Mouse (Mus musculus): Measurements from ENCODE around the gene Gale.
"Not testable (repeated sequence)": the region's sequence is repeated elsewhere in the genome, so short reads cannot be mapped to it uniquely, and the experiment has no call there.

The Gale gene

DNA sequence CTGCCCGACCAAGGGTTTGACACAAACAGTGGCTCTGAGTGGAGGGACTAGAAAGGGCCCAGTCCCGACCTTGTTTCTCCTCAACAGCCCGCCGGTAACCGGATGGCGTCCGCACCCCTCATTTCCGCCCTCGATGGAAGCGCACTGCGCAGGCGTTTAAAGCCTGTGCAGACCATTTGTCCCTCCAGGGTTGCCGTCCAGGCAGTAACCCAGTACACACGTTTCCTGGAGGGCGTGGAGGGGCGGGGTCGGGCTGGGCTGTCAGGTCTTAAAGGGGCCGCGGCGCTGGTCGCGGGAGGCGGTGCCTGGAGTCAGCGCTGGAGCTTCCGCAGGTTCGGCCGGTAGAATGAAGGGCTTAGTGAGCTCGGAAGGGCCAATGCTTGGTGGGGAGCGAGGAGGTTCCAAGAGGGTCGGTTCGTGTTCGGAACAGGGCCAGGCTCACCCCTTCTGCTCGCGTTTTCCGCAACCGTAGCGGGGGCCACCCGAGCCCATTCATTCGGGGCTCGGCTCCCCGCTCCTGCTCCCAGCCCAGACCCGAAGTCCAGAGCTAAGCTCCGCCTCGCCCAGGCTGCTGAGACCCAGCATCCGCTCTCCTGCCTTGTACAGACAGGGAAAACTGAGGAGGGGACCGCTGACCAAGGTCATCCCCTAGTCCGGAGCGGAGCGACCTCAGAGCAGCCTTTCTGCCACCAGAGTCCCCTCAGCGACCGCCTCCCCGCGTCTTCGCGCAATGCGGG lies at the start of gene Gale:
Gene Gale, plus strand, starts transcription at position 271 of the 737 bp plus-strand sequence.
- DNase-seq (ENCODE audit: low read depth, low spot score): peak; percentile 99

DNA sequence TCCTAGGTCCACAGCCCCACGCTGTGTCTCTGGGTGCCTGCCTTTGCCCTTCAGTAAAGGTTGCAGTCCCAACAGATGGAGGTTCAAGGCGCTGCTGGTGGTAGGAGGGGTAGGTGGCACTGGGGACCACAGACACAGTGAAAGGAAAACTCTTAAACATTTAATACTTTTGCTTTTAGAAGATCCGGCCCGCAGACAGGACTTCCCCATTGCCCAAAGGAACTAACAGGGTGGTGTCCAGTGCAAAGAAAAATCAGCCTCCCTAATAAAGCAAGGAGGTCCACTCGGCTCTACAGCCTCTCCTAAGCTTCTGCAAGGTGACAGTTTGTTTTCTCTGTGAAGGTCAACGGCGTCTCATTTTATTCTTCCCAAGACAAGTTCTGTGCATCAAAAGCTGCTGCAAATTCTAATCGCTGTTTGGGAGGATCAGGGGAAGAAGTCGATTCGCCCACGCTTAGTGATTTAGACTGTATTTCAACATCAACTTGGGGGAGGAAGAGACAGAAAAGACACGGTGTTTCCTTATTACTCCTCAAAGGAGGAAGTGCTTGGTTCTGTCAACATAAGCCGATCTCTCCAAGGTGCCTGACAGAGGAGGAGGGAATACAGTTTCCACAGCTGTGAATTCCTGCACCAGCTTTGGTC lies 44.8 kb upstream of the Gale start:
- no peak for DNase-seq (ENCODE audit: low read depth, low spot score)

DNA sequence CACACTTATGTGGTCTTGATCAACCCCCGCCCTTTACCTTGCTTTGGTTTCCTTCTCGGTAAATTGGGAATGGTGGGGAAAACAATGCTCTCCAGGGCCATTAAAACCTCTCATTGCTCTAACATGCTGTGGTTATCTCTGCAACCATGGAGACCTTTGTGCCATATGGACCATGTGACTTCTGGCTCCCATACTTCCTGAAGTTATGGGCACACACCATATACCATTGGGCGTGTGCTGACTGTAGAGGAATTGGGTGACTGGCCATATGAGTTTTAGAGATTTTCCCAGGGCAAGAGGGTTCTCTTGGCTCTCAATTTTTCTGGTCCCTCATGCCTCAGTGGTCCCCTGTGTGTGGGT lies 44.3 kb upstream of the Gale start:
- no peak for DNase-seq (ENCODE audit: low read depth, low spot score)

DNA sequence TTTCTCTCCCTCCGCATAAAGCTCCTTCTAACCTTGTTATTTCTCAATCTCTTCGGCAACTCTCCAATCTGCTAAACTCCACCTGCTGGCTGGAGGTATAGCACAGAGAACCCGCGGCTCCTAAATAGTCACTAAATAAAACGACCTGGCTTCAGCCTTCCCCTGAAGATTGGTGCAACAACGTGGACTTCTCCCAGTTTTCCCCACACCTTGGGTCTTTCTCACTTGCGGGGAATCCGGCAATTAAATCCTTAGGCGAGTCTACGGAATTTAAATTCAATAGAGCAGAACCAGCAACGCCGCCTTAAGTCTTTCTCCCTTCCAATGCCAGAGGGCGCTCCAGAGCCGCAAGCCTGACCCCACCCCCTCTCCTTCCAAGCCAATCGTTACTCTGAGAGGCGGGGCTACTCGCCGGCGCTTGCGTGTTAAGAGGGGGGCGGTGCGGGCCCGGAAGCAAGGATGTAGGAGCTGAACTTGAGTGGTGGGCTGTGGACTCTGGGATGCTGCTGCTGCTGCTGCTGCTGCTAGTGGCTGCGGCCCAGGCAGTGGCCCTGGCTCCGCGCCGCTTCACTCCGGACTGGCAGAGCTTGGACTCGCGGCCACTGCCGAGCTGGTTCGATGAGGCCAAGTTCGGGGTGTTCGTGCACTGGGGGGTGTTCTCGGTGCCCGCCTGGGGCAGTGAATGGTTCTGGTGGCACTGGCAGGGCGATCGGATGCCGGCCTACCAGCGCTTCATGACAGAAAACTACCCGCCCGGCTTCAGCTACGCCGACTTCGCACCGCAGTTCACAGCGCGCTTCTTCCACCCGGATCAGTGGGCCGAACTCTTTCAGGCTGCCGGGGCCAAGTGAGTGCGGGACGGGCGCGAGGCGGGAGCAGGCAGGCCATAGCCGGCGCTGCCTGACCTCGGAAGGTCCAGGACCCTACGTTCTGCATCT lies 43.0 kb upstream of the Gale start, which contains the start of gene Fuca1:
Gene Fuca1, plus strand, starts transcription at position 432 of the 938 bp plus-strand sequence.
- DNase-seq (ENCODE audit: low read depth, low spot score): peak; percentile 96

DNA sequence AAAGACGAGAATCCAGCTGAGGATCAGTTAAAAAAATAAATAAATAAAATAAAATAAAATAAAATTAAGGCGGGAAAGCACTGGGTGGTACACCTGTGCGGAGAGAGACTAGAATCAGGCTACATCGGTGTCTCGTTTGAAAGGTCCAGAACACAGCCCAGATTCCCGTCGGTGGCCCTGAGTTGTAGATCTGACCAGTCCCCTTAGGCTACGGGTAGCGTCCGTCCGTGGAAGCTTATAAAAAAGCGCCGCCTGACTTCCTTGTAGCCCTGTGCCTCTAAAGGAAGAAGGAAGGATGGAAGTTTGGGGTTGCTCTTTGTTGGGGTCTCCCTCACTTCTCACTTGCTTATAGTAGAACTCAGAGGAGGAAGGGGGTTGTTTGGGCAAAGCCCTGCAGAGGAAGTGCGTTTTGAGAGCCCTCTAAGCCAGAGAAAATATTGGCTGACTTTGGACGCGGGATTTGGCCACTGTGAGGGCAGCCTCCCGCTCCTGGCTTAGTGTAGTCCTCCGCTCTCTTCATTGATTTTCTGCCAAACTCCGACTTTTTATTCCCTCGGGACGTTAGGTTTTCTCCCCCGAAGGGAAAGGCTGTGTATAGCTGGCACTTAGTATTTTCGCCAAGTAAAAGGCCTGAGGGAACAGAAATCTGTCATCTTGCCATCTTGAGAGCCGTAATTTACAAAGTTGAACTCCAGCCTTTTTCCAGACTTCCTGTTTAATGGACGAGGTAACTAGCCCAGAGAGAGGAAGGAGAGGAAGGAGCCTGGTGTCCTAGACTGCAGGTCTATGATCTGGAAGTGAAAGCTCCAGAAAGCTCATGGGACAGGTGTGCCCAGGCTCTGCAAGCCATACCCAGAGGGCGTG lies 42.0 kb upstream of the Gale start:
- no peak for DNase-seq (ENCODE audit: low read depth, low spot score)

DNA sequence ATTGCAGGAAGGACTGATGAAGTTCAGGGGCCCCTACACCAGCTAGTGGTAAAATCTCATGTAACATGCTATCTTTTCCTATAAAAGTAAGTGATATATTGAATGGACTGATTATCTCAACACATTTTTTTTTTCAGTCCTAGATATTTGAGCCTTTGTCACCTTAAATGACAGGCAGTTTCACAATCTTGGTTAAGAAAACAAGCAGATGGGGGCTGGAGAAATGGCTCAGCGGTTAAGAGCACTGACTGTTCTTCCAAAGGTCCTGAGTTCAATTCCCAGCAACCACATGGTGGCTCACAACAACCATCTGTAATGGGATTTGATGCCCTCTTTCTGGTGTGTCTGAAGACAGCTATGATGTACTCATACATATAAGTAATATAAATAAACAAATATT lies 41.3 kb upstream of the Gale start:
- no peak for DNase-seq (ENCODE audit: low read depth, low spot score)

DNA sequence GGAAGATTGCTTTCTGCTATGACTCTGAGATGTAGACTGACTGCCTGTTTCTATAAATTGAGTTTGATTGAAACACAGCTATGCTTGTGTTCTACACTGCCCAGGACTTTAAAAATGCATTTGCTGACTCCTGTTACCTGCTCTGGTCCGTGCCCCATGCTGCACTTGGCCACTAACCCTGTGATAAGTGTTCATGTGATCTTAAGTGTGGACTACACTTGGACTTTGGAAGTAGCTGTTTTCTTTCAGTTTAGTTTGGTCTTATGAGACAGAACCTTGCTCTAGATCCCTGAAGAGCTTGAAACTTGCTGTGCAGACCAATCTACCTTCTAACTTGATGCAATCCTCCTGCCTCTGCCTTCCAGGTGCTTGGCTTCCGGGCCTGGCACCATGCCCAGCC lies 39.1 kb upstream of the Gale start:
- no peak for DNase-seq (ENCODE audit: low read depth, low spot score)

DNA sequence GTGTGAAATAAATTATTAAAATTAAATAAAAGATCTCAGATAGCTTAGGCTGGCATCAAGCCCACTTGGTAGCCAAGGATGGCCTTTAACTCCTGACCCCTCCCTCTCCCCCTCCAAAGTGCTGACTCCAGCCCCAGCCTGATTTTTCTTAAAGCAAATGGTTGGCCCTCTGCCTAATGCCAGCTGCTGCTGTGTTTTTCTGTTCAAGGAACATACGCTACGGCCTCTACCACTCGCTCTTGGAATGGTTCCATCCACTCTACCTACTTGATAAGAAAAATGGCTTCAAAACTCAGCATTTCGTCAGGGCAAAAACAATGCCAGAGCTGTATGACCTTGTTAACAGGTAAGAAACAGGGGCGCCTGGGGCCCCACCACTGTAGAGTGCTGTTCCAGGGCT lies 38.2 kb upstream of the Gale start:
- no peak for DNase-seq (ENCODE audit: low read depth, low spot score)

DNA sequence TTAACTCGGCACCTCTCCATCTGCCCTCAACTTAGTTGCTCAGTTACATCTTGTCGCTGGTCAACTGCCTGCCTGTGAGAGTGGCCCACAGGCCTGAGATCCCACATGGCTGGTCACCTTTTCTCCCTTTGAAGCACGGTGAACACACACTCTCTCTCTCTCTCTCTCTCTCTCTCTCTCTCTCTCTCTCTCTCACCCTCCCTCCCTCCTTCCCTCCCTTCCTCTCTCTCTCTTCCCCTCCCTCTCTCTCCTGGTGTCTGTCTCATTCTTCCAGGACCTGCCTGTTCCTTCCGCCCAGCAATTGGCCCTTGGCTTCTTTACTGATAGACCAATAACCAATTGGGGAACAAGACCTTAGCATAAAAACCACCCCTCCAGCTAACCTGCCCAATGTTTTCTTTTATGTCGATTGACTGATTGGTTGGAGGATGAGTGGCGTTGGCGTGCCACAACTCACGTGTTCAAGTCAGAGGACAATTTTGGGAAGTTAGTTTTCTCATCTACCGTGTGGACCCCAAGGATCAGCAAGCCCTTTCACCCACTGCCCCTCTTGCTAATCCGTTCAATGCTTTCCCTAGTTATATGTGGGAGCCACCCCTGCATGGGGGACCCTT lies 37.2 kb upstream of the Gale start:
- no peak for DNase-seq (ENCODE audit: low read depth, low spot score)

DNA sequence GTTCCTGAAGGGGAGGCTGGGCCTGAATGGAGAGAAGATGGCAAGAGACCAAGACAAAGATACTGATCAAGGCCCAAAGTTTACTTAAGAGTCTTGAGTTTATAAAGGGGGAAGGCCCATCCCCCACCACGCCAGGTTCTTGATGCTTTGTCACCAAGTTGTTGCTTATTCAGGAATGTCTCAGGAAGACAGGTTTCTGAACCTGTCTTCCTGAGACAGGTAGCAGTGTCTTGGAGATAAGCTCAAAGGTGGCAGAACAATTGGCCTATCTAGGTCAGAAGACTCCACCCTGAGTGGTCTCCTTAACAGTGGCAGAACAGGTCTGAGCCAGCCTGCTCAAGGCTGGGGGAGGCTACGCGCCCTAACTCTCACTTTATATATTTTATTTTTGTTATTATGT lies 36.7 kb upstream of the Gale start:
- no peak for DNase-seq (ENCODE audit: low read depth, low spot score)

DNA sequence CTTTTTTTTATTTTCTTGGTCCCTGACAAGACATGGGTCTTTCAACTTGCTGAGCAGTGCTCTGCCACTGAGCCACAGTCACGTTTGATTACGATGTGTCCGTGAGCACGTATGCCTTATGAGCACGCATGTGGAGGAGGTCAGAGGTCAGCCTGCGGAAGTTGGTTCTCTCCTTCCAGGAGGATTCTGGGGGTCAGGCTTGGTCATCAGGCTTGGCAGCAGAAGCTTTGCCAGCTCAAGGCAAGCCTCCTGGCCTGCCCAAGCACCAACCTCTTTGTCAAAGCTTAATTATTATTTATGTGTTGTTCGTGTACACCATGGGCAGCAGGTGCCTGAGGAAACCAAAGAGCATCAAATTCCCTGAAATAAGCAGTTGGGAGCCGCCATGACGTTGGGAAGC lies 35.2 kb upstream of the Gale start:
- DNase-seq (ENCODE audit: low read depth, low spot score): no peak

DNA sequence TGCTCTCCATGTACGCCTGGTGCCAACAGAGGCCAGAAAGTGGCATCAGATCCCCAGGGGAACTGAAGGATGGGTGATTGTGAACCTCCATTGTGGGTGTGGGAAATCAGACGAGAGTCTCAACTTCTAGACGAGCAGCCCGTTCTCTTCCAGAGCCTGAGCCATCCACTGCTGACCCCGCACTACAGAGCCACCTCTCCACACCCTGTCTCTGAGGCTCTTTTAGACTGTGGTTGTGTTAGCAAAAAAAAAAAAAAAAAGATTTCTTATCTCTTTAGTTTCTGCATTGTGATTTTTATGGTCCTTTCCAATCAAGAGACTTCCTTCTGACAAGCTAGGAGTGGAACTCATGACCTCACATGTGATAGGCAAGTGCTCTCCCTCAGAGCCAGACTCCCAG lies 34.1 kb upstream of the Gale start:
- DNase-seq (ENCODE audit: low read depth, low spot score): no peak

DNA sequence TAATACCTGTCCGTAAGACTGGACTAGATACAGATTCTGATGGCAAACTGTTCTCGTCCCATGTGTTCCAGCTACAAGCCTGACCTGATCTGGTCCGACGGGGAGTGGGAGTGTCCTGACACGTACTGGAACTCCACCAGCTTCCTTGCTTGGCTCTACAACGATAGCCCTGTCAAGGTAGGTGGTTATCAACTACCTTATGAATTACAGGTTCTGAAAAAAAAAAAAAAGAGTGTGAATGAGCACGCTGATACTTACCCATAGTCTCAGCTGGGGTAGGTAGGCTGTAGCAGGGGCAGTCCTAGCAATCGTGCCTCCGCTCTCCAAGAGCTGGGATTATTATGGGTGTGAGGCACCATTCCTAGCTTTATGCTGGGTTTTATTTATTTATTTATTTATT lies 33.7 kb upstream of the Gale start:
- no peak for DNase-seq (ENCODE audit: low read depth, low spot score)

DNA sequence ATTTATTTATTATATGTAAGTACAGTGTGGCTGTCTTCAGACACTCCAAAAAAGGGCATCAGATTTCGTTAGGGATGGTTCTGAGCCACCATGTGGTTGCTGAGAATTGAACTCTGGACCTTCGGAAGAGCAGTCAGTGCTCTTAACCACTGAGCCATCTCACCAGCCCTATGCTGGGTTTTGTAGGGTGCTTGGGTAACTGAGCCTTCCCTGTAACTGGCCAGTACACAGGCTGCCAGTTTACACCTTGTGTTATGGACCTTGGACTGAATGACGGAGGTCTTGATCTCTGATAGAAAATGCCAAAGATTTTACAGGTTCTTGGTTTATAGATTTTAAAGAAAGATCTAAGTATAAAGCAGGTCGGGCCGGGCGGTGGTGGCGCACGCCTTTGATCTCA lies 33.3 kb upstream of the Gale start:
- no peak for DNase-seq (ENCODE audit: low read depth, low spot score)

DNA sequence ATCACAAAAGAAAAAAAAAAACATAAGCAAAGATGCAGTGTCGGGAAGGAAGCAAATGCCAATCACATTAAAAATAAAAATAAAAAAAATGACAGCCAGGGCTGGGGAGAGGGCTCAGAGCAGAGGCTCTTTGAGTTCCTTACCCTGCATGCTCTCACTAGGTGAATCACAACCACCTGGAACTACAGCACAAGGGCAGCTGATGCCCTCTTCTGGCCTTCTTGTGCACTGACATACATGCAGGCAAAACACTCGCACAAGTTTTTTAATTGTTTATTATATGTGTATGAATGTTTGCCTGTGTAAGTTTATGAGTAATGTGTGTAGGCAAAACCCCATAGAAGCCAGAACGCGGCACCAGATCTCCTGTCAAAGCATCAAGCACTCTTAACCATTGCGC lies 31.7 kb upstream of the Gale start:
- DNase-seq (ENCODE audit: low read depth, low spot score): peak; percentile 63

DNA sequence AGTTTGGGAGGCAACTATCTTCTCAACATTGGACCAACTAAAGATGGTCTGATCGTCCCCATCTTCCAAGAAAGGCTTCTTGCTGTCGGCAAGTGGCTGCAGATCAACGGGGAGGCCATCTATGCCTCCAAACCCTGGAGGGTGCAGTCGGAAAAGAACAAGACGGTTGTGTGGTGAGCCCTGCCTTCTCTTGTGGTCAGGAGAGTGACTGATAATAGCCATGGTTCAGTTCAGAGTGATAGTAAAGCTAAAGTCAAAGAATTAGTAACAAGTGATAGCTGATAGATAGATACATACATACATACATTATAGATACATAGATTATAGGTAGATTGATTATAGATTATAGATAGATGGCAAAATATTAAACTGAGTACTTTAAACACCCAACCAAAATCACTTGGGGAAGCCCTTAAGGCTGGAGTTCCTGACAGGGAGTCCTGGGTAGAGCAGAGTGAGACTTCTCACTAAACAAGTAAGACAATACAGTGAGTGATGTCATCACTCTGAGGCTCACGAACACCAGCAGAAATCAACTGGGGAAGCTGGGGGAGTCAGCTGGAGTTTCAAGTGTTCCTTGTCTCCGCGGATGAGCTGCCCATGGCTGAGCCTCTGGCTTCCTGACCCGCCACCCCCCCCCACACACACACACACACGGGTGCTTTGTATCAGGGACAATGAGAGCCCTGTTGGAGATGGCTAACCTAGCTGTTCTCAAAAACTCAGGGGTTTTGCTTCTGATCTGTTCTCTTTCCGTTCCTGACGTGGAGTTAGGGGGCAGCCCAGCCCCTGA lies 28.6 kb upstream of the Gale start:
- no peak for DNase-seq (ENCODE audit: low read depth, low spot score)

DNA sequence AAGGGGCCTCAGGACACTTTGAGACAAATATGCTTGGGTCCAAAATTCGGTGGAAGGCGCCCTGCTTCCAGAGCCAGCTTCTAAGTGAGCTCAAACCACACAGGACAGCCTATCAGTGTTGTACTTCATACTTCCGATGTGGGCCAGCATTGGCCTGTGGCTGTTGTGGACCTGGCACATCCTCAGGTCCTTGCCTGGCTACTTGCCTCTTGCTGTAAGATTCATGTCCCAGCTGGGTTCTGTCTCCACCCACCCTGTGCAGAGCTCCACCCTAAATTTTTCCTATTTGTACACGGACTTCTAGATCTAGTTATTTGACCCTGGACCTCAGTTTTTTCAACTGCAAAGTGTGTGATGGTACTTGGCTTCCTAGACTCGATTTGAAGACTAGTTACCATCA lies 28.0 kb upstream of the Gale start:
- no peak for DNase-seq (ENCODE audit: low read depth, low spot score)

DNA sequence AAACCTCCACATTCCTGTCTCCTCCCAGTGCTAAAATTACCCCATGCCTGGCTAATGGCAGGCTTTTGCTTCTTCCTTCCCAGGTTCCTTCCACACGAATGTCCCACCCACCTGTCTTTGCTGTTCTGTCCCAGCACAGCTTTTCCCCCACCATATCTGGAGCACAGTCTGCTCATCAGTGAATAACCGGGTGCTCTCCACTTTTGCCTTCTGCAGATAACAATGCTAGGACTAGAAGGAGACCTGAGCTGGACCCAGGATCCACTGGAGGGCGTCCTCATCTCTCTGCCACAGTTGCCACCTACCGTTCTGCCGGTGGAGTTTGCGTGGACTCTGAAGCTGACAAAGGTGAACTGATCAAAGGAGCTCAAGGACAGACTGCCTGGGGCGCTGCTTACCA lies 24.7 kb upstream of the Gale start:
- no peak for DNase-seq (ENCODE audit: low read depth, low spot score)

DNA sequence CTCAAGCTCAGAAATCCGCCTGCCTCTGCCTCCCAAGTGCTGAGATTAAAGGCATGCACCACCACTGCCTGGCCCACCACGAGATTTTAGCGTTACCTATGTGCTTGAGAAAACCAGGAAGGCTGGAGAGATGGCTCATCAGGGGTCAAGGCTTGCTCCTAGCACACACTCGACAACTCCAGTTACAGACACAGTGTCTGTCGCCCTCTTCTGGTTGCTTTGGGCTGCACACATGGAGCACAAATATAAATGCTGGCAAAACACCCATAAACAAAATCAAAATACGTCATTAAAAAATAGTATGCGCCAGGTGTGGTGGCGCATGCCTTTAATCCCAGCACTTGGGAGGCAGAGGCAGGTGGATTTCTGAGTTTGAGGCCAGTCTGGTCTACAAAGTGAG lies 22.5 kb upstream of the Gale start:
- DNase-seq (ENCODE audit: low read depth, low spot score): not testable (repeated sequence)

DNA sequence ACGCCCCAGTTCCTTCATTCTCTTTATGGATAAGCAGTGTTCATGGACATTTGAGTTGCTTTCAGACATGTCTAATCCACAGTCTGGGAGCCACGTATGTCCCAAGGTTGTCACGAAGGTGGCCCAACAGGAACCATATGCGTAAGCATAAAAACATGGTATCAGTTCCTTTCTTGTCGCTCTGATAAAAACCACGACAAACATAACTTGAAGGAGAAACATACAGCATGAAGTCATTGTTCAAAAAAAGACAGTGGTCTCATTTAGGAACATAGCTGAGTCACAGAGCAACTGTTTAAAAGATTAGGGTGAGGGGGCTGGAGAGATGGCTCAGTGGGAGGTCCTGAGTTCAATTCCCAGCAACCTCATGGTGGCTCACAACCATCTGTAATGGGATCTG lies 21.3 kb upstream of the Gale start:
- DNase-seq (ENCODE audit: low read depth, low spot score): no peak

Data from CD4-positive helper T cell, adult 2 months (primary cell).